Mouse (Mus musculus): ENCODE data around the gene 4930402F06Rik. TPM values are rescaled to one million over a fixed set of nuclear protein-coding genes. Genes with fewer than 3 reads are reported as not detected.

4930402F06Rik gene
- polyA plus RNA-seq, 1 experiment from 2014 or later: not detected

- H3K27ac ChIP-seq (ENCODE audit: low read depth, low read length): no peak overlapping the region
- DNase-seq (ENCODE audit: low spot score) (no peak), ATAC-seq (replicated peaks; ENCODE audit: low FRiP score) (no peak)
- H3K9me3 ChIP-seq (ENCODE audit: control insufficient read depth, low read length): no peaks in the 10 kb centered on the region
- H3K36me3 ChIP-seq (ENCODE audit: control insufficient read depth, insufficient read depth, low read length): 0 out of 2 replicates have a peak, but pooled peaks cover 2% of the 10 kb centered on the region
- no peaks in the 10 kb centered on the region for H3K27me3 ChIP-seq (replicated peaks; ENCODE audit: control insufficient read depth, insufficient read depth, low read length)
- no peak overlapping the region for H3K4me3 ChIP-seq (ENCODE audit: low read depth, low read length)
- no peak overlapping the region for H3K9ac ChIP-seq (ENCODE audit: low read depth, low read length)
- WGBS: 70% methylated on average over 2 of the region's 2 CpGs
- peaks cover 70% of the 10 kb centered on the region for H3K4me1 ChIP-seq (replicated peaks; ENCODE audit: control insufficient read depth, insufficient read depth, low read length)
- H3K4me2 ChIP-seq: peak overlapping the region; percentile 59; the same call in 1 of the 2 replicates
These were observed 67.9 kb downstream of the 4930402F06Rik start for GRCm38 (mm10) chr2:35329061-35329460.

DNA sequence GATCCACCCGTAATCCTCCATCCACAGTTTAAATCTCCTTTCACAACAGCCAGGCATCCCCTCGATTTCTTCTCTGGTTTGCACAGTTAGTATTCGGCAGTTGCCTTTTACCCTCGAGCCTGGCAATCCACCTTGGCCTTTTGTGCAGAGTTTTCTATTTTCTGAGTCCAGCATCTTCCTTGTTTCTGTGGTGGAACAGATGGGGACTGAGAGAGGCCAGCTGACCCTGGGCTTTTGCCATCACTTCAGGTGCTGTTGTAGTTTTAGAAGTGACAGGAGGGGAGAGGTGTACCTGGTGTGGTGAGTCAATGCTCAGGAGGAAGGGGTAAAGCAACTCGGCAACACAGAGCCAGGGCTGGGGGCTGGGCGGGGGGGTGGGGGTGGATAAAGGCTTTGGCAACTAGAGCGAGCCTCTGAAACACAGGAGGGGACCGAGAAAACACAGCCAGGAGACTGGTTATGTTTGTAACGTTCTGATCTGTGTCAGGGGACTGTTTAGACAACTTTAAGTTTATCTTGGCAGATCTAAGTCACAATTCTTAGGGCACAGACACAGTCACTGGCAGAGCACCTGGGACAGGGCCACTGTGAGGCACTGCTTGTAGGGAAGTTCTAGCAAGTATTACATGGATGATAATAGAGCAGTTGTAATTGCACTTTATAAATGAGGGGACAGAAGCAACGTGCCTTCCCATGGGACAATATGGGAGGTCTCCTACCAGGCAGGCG is 68.7 kb downstream of the 4930402F06Rik start:
- 45% methylated on average over 11 of the region's 11 CpGs for WGBS
- Histone ChIP-seq H3K27me3 (replicated peaks; ENCODE audit: control insufficient read depth, insufficient read depth, low read length) (no peaks in the 10 kb centered on the region), H3K4me2 (peak overlapping the region; percentile 59), H3K4me1 (replicated peaks; ENCODE audit: control insufficient read depth, insufficient read depth, low read length) (peaks cover 63% of the 10 kb centered on the region), H3K9ac (ENCODE audit: low read depth, low read length) (no peak overlapping the region; the same call in 1 of the 2 replicates), H3K36me3 (ENCODE audit: control insufficient read depth, insufficient read depth, low read length) (peaks cover 6% of the 10 kb centered on the region; the same call in 1 of the 2 replicates), H3K4me3 (ENCODE audit: low read depth, low read length) (no peak overlapping the region), H3K9me3 (ENCODE audit: control insufficient read depth, low read length) (no peaks in the 10 kb centered on the region), H3K27ac (ENCODE audit: low read depth, low read length) (peak overlapping the region; percentile 80)
- DNase-seq (ENCODE audit: low spot score) (no peak), ATAC-seq (replicated peaks; ENCODE audit: low FRiP score) (0 out of 2 replicates have a peak, but pooled peaks have one; percentile 27)

DNA sequence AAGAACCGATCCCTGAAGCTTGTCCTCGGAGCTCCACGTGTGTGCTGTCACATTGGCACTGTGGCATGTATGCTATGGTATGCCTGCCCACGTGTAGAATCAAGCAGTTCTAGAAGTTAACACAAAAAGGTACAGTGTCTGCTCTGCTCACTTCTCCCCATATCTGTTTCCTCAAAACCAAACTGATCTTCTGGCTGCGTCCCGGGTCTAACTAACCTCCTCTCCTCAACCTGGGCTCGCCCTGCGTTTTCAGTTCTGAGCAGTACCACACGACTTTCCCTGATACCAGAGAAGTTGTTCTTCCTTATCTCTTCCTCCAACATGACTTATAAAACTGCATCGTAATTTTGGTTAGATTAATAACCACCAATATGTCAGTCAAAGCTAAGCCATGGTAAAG is 69.4 kb downstream of the 4930402F06Rik start:
- no peaks in the 10 kb centered on the region for H3K9me3 ChIP-seq (ENCODE audit: control insufficient read depth, low read length)
- H3K27me3 ChIP-seq (replicated peaks; ENCODE audit: control insufficient read depth, insufficient read depth, low read length): no peaks in the 10 kb centered on the region
- no peak for DNase-seq (ENCODE audit: low spot score)
- H3K4me1 ChIP-seq (replicated peaks; ENCODE audit: control insufficient read depth, insufficient read depth, low read length): peaks cover 62% of the 10 kb centered on the region
- no peak overlapping the region for H3K4me3 ChIP-seq (ENCODE audit: low read depth, low read length)
- no peak overlapping the region for H3K9ac ChIP-seq (ENCODE audit: low read depth, low read length)
- peaks cover 7% of the 10 kb centered on the region; the same call in 1 of the 2 replicates for H3K36me3 ChIP-seq (ENCODE audit: control insufficient read depth, insufficient read depth, low read length)
- H3K4me2 ChIP-seq: peak overlapping the region; percentile 59
- H3K27ac ChIP-seq (ENCODE audit: low read depth, low read length): peak overlapping the region; percentile 80
- 34% methylated on average over 10 of the region's 10 CpGs for WGBS
- ATAC-seq (replicated peaks; ENCODE audit: low FRiP score): peak; percentile 73

DNA sequence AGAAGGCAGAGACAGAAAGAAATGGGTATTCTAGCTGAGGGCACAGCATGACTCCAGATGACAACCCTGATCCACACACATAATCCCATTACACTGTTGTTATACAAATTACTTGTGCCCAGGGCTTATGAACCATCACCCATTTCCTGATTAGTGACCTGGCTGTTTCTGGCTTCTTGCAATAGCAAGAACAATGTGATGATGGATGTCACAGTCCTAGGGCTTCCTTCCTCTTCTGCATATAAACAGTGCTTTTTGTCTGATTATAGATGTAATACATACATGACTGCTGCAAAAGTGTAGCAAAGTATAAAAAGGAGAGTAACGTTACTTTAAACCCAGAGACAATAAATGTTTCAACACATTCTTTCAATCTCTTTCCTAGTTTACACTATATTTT is 70.0 kb downstream of the 4930402F06Rik start:
- ATAC-seq (replicated peaks; ENCODE audit: low FRiP score) (no peak), DNase-seq (ENCODE audit: low spot score) (no peak)
- peaks cover 9% of the 10 kb centered on the region; the same call in 1 of the 2 replicates for H3K36me3 ChIP-seq (ENCODE audit: control insufficient read depth, insufficient read depth, low read length)
- WGBS: 63% methylated on average over 1 of the region's 1 CpGs
- H3K4me3 ChIP-seq (ENCODE audit: low read depth, low read length): no peak overlapping the region
- H3K4me2 ChIP-seq: peak overlapping the region; percentile 2; the same call in 1 of the 2 replicates
- no peaks in the 10 kb centered on the region for H3K27me3 ChIP-seq (replicated peaks; ENCODE audit: control insufficient read depth, insufficient read depth, low read length)
- no peak overlapping the region for H3K27ac ChIP-seq (ENCODE audit: low read depth, low read length)
- no peaks in the 10 kb centered on the region for H3K9me3 ChIP-seq (ENCODE audit: control insufficient read depth, low read length)
- peaks cover 64% of the 10 kb centered on the region for H3K4me1 ChIP-seq (replicated peaks; ENCODE audit: control insufficient read depth, insufficient read depth, low read length)
- no peak overlapping the region for H3K9ac ChIP-seq (ENCODE audit: low read depth, low read length)

GRCm38 (mm10) chr2:35325930-35326329 is 71.0 kb downstream of the 4930402F06Rik start:
- no peak for ATAC-seq (replicated peaks; ENCODE audit: low FRiP score)
- H3K27me3 ChIP-seq (replicated peaks; ENCODE audit: control insufficient read depth, insufficient read depth, low read length): no peaks in the 10 kb centered on the region
- H3K9me3 ChIP-seq (ENCODE audit: control insufficient read depth, low read length): no peaks in the 10 kb centered on the region
- WGBS: 52% methylated on average over 10 of the region's 10 CpGs
- DNase-seq (ENCODE audit: low spot score): no peak
- no peak overlapping the region for H3K9ac ChIP-seq (ENCODE audit: low read depth, low read length)
- H3K4me3 ChIP-seq (ENCODE audit: low read depth, low read length): no peak overlapping the region
- H3K36me3 ChIP-seq (ENCODE audit: control insufficient read depth, insufficient read depth, low read length): peaks cover 13% of the 10 kb centered on the region; the same call in 1 of the 2 replicates
- H3K27ac ChIP-seq (ENCODE audit: low read depth, low read length): no peak overlapping the region
- peak overlapping the region; percentile 4; the same call in 1 of the 2 replicates for H3K4me2 ChIP-seq
- H3K4me1 ChIP-seq (replicated peaks; ENCODE audit: control insufficient read depth, insufficient read depth, low read length): peaks cover 61% of the 10 kb centered on the region

Other genes starting within 250 kb of the 4930402F06Rik start
- gene Rab14, start 196.1 kb downstream of the 4930402F06Rik start, polyA plus RNA-seq (2014; fragmentation: Nextera tagmentation; extraction: Ambion mirVana): 192 and 201 TPM in 2 replicates
- 76.4 and 85.4 TPM in 2 replicates for gene Gsn, start 140.8 kb downstream of the 4930402F06Rik start, polyA plus RNA-seq (2014; fragmentation: Nextera tagmentation; extraction: Ambion mirVana)
- 87.7 and 97.0 TPM in 2 replicates for gene Stom, start 60.2 kb downstream of the 4930402F06Rik start, polyA plus RNA-seq (2014; fragmentation: Nextera tagmentation; extraction: Ambion mirVana)
- not detected in 2 replicates for gene 4930568D16Rik, start 29.4 kb downstream of the 4930402F06Rik start, polyA plus RNA-seq (2014; fragmentation: Nextera tagmentation; extraction: Ambion mirVana)
- 18.6 and 19.5 TPM in 2 replicates for gene Ggta1, start 66.1 kb upstream of the 4930402F06Rik start, polyA plus RNA-seq (2014; fragmentation: Nextera tagmentation; extraction: Ambion mirVana)
- gene Dab2ip, start 161.1 kb upstream of the 4930402F06Rik start, polyA plus RNA-seq (2014; fragmentation: Nextera tagmentation; extraction: Ambion mirVana): 16.2 and 20.0 TPM in 2 replicates

All from liver, embryonic 11.5 days (tissue).